Mouse (Mus musculus): ENCODE measurements at regions not wholly inside any gene's neighbourhood (a gene's known extent, or its start where the extent isn't known, plus 50 kb on each side); places are given as distances from the start of the nearest gene placed in this dataset.
A peak's percentile ranks its signal among the peaks of the same experiment; 100 is the strongest.
"Not testable (repeated sequence)": the region's sequence is repeated elsewhere in the genome, so short reads cannot be mapped to it uniquely, and the experiment has no call there.

- not testable (repeated sequence) for ATAC-seq (replicated peaks; ENCODE audit: poor library complexity, severe bottlenecking)
Observed at GRCm38 (mm10) chr12:21680026-21680425, 262.6 kb upstream of the Ywhaq start.

- not testable (repeated sequence) for ATAC-seq (replicated peaks; ENCODE audit: poor library complexity, severe bottlenecking)
Observed at GRCm38 (mm10) chr12:21649381-21649780, 231.9 kb upstream of the Ywhaq start.

GRCm38 (mm10) chr12:21613781-21614180, 196.3 kb upstream of the Ywhaq start:
- ATAC-seq (replicated peaks; ENCODE audit: poor library complexity, severe bottlenecking), result peak; percentile 50; the same call in 1 of the 2 replicates

GRCm38 (mm10) chr12:21568415-21569040, 151.1 kb upstream of the Ywhaq start:
- no peak for ATAC-seq (replicated peaks; ENCODE audit: poor library complexity, severe bottlenecking)

GRCm38 (mm10) chr12:21543962-21544361, 126.5 kb upstream of the Ywhaq start:
- ATAC-seq (replicated peaks; ENCODE audit: poor library complexity, severe bottlenecking), result not testable (repeated sequence)

- peak; percentile 100 for ATAC-seq (replicated peaks; ENCODE audit: poor library complexity, severe bottlenecking)
Observed at GRCm38 (mm10) chr12:21543153-21543894, 125.9 kb upstream of the Ywhaq start.

- ATAC-seq (replicated peaks; ENCODE audit: poor library complexity, severe bottlenecking), result no peak
Observed at GRCm38 (mm10) chr12:21531766-21532165, 114.3 kb upstream of the Ywhaq start.

GRCm38 (mm10) chr12:21529367-21529766, 111.9 kb upstream of the Ywhaq start:
- ATAC-seq (replicated peaks; ENCODE audit: poor library complexity, severe bottlenecking), result not testable (repeated sequence)

GRCm38 (mm10) chr12:21527336-21527735, 109.9 kb upstream of the Ywhaq start:
- ATAC-seq (replicated peaks; ENCODE audit: poor library complexity, severe bottlenecking), result not testable (repeated sequence)

- ATAC-seq (replicated peaks; ENCODE audit: poor library complexity, severe bottlenecking), result not testable (repeated sequence)
Observed at GRCm38 (mm10) chr12:21526906-21527305, 109.5 kb upstream of the Ywhaq start.

- ATAC-seq (replicated peaks; ENCODE audit: poor library complexity, severe bottlenecking), result peak; percentile 93
Observed at GRCm38 (mm10) chr12:21525567-21525966, 108.1 kb upstream of the Ywhaq start.

GRCm38 (mm10) chr12:21522621-21523020, 105.2 kb upstream of the Ywhaq start:
- ATAC-seq (replicated peaks; ENCODE audit: poor library complexity, severe bottlenecking), result no peak

GRCm38 (mm10) chr12:21519058-21519457, 101.6 kb upstream of the Ywhaq start:
- ATAC-seq (replicated peaks; ENCODE audit: poor library complexity, severe bottlenecking), result no peak

- no peak for ATAC-seq (replicated peaks; ENCODE audit: poor library complexity, severe bottlenecking)
Observed at GRCm38 (mm10) chr12:21512736-21513135, 95.3 kb upstream of the Ywhaq start.

GRCm38 (mm10) chr12:21511043-21511665, 93.7 kb upstream of the Ywhaq start:
- ATAC-seq (replicated peaks; ENCODE audit: poor library complexity, severe bottlenecking), result no peak

- no peak for ATAC-seq (replicated peaks; ENCODE audit: poor library complexity, severe bottlenecking)
Observed at GRCm38 (mm10) chr12:21507080-21507479, 89.6 kb upstream of the Ywhaq start.

- ATAC-seq (replicated peaks; ENCODE audit: poor library complexity, severe bottlenecking), result no peak
Observed at GRCm38 (mm10) chr12:21505731-21506368, 88.4 kb upstream of the Ywhaq start.

- ATAC-seq (replicated peaks; ENCODE audit: poor library complexity, severe bottlenecking), result no peak
Observed at GRCm38 (mm10) chr12:21503250-21503649, 85.8 kb upstream of the Ywhaq start.

GRCm38 (mm10) chr12:21496974-21497373, 79.5 kb upstream of the Ywhaq start:
- no peak for ATAC-seq (replicated peaks; ENCODE audit: poor library complexity, severe bottlenecking)

- ATAC-seq (replicated peaks; ENCODE audit: poor library complexity, severe bottlenecking), result no peak
Observed at GRCm38 (mm10) chr12:21495511-21495910, 78.1 kb upstream of the Ywhaq start.

GRCm38 (mm10) chr12:21493471-21493870, 76.0 kb upstream of the Ywhaq start:
- ATAC-seq (replicated peaks; ENCODE audit: poor library complexity, severe bottlenecking), result no peak

Measured in granulocyte monocyte progenitor cell, adult 5-6 weeks (primary cell).